Mouse (Mus musculus): ENCODE results near the gene Hexa.

Gene Hexa

GRCm38 (mm10) chr9:59539441-59540137 lies at the start of gene Hexa, which contains the start of gene Tmem202:
Hexa (plus strand) TSS chr9:59539540.
Tmem202 (minus strand) TSS chr9:59539847.
- in situ Hi-C loops (cut with MboI; ENCODE audit: low sequenced_read_pairs) = no loop called here

- in situ Hi-C loops (cut with MboI; ENCODE audit: low sequenced_read_pairs) = no loop called here
Measured at GRCm38 (mm10) chr9:59508146-59508545, 31.2 kb upstream of the Hexa start.

- in situ Hi-C loops (cut with MboI; ENCODE audit: low sequenced_read_pairs) = no loop called here
Measured at GRCm38 (mm10) chr9:59512381-59512780, 27.0 kb upstream of the Hexa start.

- in situ Hi-C loops (cut with MboI; ENCODE audit: low sequenced_read_pairs) = no loop called here
Measured at GRCm38 (mm10) chr9:59515069-59515468, 24.3 kb upstream of the Hexa start.

- in situ Hi-C loops (cut with MboI; ENCODE audit: low sequenced_read_pairs) = no loop called here
Measured at GRCm38 (mm10) chr9:59517127-59517526, 22.2 kb upstream of the Hexa start.

- in situ Hi-C loops (cut with MboI; ENCODE audit: low sequenced_read_pairs) = no loop called here
Measured at GRCm38 (mm10) chr9:59518976-59519375, 20.4 kb upstream of the Hexa start.

- in situ Hi-C loops (cut with MboI; ENCODE audit: low sequenced_read_pairs) = no loop called here
Measured at GRCm38 (mm10) chr9:59519396-59519795, 19.9 kb upstream of the Hexa start.

GRCm38 (mm10) chr9:59522906-59523305 lies 16.4 kb upstream of the Hexa start:
- in situ Hi-C loops (cut with MboI; ENCODE audit: low sequenced_read_pairs) = no loop called here

- in situ Hi-C loops (cut with MboI; ENCODE audit: low sequenced_read_pairs) = no loop called here
Measured at GRCm38 (mm10) chr9:59526727-59527126, 12.6 kb upstream of the Hexa start.

GRCm38 (mm10) chr9:59527580-59527979 lies 11.8 kb upstream of the Hexa start:
- in situ Hi-C loops (cut with MboI; ENCODE audit: low sequenced_read_pairs) = no loop called here

- in situ Hi-C loops (cut with MboI; ENCODE audit: low sequenced_read_pairs) = no loop called here
Measured at GRCm38 (mm10) chr9:59528274-59528673, 11.1 kb upstream of the Hexa start.

- in situ Hi-C loops (cut with MboI; ENCODE audit: low sequenced_read_pairs) = no loop called here
Measured at GRCm38 (mm10) chr9:59531645-59532044, 7.7 kb upstream of the Hexa start.

- in situ Hi-C loops (cut with MboI; ENCODE audit: low sequenced_read_pairs) = no loop called here
Measured at GRCm38 (mm10) chr9:59533422-59533821, 5.9 kb upstream of the Hexa start.

GRCm38 (mm10) chr9:59533889-59534288 lies 5.5 kb upstream of the Hexa start:
- in situ Hi-C loops (cut with MboI; ENCODE audit: low sequenced_read_pairs) = no loop called here

- in situ Hi-C loops (cut with MboI; ENCODE audit: low sequenced_read_pairs) = no loop called here
Measured at GRCm38 (mm10) chr9:59537651-59538050, 1.7 kb upstream of the Hexa start.

- in situ Hi-C loops (cut with MboI; ENCODE audit: low sequenced_read_pairs) = no loop called here
Measured at GRCm38 (mm10) chr9:59541617-59542016, 2.3 kb downstream of the Hexa start.

GRCm38 (mm10) chr9:59542766-59543324 lies 3.5 kb downstream of the Hexa start:
- in situ Hi-C loops (cut with MboI; ENCODE audit: low sequenced_read_pairs) = no loop called here

- in situ Hi-C loops (cut with MboI; ENCODE audit: low sequenced_read_pairs) = no loop called here
Measured at GRCm38 (mm10) chr9:59544739-59545138, 5.4 kb downstream of the Hexa start.

GRCm38 (mm10) chr9:59547869-59548268 lies 8.5 kb downstream of the Hexa start:
- in situ Hi-C loops (cut with MboI; ENCODE audit: low sequenced_read_pairs) = no loop called here

- in situ Hi-C loops (cut with MboI; ENCODE audit: low sequenced_read_pairs) = no loop called here
Measured at GRCm38 (mm10) chr9:59548961-59549487, 9.7 kb downstream of the Hexa start.

- in situ Hi-C loops (cut with MboI; ENCODE audit: low sequenced_read_pairs) = no loop called here
Measured at GRCm38 (mm10) chr9:59550077-59550476, 10.7 kb downstream of the Hexa start.

- in situ Hi-C loops (cut with MboI; ENCODE audit: low sequenced_read_pairs) = no loop called here
Measured at GRCm38 (mm10) chr9:59551017-59551416, 11.7 kb downstream of the Hexa start.

All from CH12F3 (cell line).